8 mouse cellular contexts compared by ENCODE assay signal in genomic region chr1:134494428-134495215, GRCm38 (mm10). TPM values are rescaled to one million over a fixed set of nuclear protein-coding genes. Genes with fewer than 3 reads are reported as not detected.
A peak's percentile ranks its signal among the peaks of the same experiment; 100 is the strongest.
DNase-seq lines count a peak whose midpoint lies in the region; ATAC-seq lines count a peak whose summit lies in the region.

Rabif (plus strand) TSS chr1:134494648.

- under 1% methylated on average over 57 of the region's 58 CpGs for WGBS in hindbrain, embryonic 16.5 days
- WGBS in macrophage (ENCODE audit: missing documents) = 1% methylated on average over 56 of the region's 58 CpGs

- H3K4me3 ChIP-seq in hindbrain, embryonic 16.5 days (ENCODE audit: low read length) = peak within 1 kb of the TSS; percentile 83
- peak within 1 kb of the TSS; percentile 89 for H3K4me3 ChIP-seq in macrophage (ENCODE audit: inconsistent target)

- ATAC-seq in hindbrain, embryonic 16.5 days = peak; percentile 99

- peak; percentile 100 for DNase-seq in T-cell, adult 2 months (ENCODE audit: low spot score)
- DNase-seq in cerebellum, postnatal 36 days = peak; percentile 99 to 100
- peak; percentile 99 for DNase-seq in gastrocnemius, adult 18-20 months (ENCODE audit: low spot score)
- DNase-seq in left cerebral cortex, adult 18-20 months (ENCODE audit: low spot score in 2 of 2) = peak; percentile 98 to 99
- peak; percentile 99 for DNase-seq in right cerebral cortex, adult 18-20 months
- peak; percentile 94 for DNase-seq in urinary bladder, postnatal 10 days (ENCODE audit: low spot score)

- peaks cover 8% of the 10 kb centered on the region for H3K4me1 ChIP-seq in hindbrain, embryonic 16.5 days (ENCODE audit: control insufficient read depth, insufficient read depth, low read depth, low read length)

- H3K36me3 ChIP-seq in hindbrain, embryonic 16.5 days (ENCODE audit: control insufficient read depth, insufficient read depth, low read length) = peaks cover 5% of the 10 kb centered on the region; the same call in 1 of the 2 replicates
- H3K36me3 ChIP-seq in macrophage (ENCODE audit: inconsistent target) = no peaks in the 10 kb centered on the region

- H3K79me2 ChIP-seq in macrophage (ENCODE audit: inconsistent target) = peaks cover 49% of the 10 kb centered on the region

- peak within 1 kb of the TSS; percentile 80 for H3K9ac ChIP-seq in hindbrain, embryonic 16.5 days (ENCODE audit: low read depth, low read length)

- peak within 1 kb of the TSS; percentile 93 for H3K27ac ChIP-seq in hindbrain, embryonic 16.5 days (ENCODE audit: low read depth, low read length)
- H3K27ac ChIP-seq in macrophage = peak within 1 kb of the TSS; percentile 66

- H3K27me3 ChIP-seq in hindbrain, embryonic 16.5 days (replicated peaks; ENCODE audit: control insufficient read depth, insufficient read depth, low read length) = no peaks in the 10 kb centered on the region

- H3K9me3 ChIP-seq in hindbrain, embryonic 16.5 days (ENCODE audit: control insufficient read depth, low read length) = no peaks in the 10 kb centered on the region

- peak within 1 kb of the TSS; percentile 65 for H3K4me2 ChIP-seq in hindbrain, embryonic 16.5 days (ENCODE audit: low read length)

RNA-seq across cellular contexts. Expression of gene Rabif, which starts in this region (rescaled TPM):
- 1 to 10 TPM; 5.5 to 6.3 TPM for total RNA-seq in gastrocnemius, adult 18-20 months (2021)
- polyA plus RNA-seq in hindbrain, embryonic 16.5 days (2015; fragmentation: Nextera tagmentation; extraction: Ambion mirVana) = 78.8 and 81.5 TPM in 2 replicates
- 10 to 100 TPM; 27.5 to 28.1 TPM for total RNA-seq in left cerebral cortex, adult 18-20 months (2021)
- 10 to 100 TPM in 4 of 26 experiments, 1 to 10 TPM in 22; 1.5 to 12.3 (median 5.8) TPM for total RNA-seq in macrophage (2018; cell fraction: chromatin; rRNA removed)
- 10 to 100 TPM in 23 of 26 experiments, 1 to 10 TPM in 3; 8.1 to 17.4 (median 13.8) TPM for total RNA-seq in macrophage (2018; cell fraction: cytosol; rRNA removed)
- total RNA-seq in macrophage (2018; cell fraction: nucleus; rRNA removed) = 10 to 100 TPM in 12 of 26 experiments, 1 to 10 TPM in 14; 2.4 to 18.4 (median 8.8) TPM
- polyA plus RNA-seq in macrophage (2018) = 11.5 to 14.8 TPM (median 14.4 TPM) in 3 replicates

Comparison
In these comparisons a context has a peak if more than half of its experiments do, and no peak if none do; other contexts are left out.
1. Peak in every context shown above with its lines: DNase-seq, ATAC-seq, H3K4me3 ChIP-seq and H3K27ac ChIP-seq.